Mouse (Mus musculus) myocyte (in vitro differentiated cells): Measurements from ENCODE around the gene Gm49394. TPM values are rescaled to one million over a fixed set of nuclear protein-coding genes. Genes with fewer than 3 reads are reported as not detected.

ENCODE experiments used
- H3K27me3 ChIP-seq: one replicate; pipeline ENCODE4 v1.6.1; 2011; ENCODE audit not compliant: control insufficient read depth, insufficient read depth, insufficient read length
- H3K36me3 ChIP-seq: one replicate; pipeline ENCODE4 v1.6.1; 2011; ENCODE audit not compliant: control insufficient read depth, insufficient read depth
- H3K4me2 ChIP-seq: one replicate; pipeline ENCODE4 v1.6.1; 2011; ENCODE audit warnings: low read depth, control low read depth
- H3K4me3 ChIP-seq: one replicate; pipeline ENCODE4 v1.5.1; 2011; ENCODE audit warnings: mild to moderate bottlenecking, control low read depth, moderate library complexity
- H3K79me2 ChIP-seq: one replicate; pipeline ENCODE4 v1.6.1; 2011; ENCODE audit not compliant: control insufficient read depth, insufficient read depth
- H3ac ChIP-seq: one replicate; pipeline ENCODE4 v1.6.1; 2011; ENCODE audit not compliant: control insufficient read depth, insufficient read length
- CEBPB ChIP-seq: IDR thresholded peaks from 2 replicates; pipeline ENCODE4 v1.6.1; 2011; ENCODE audit warnings: mild to moderate bottlenecking, moderate library complexity; ENCODE audit not compliant: poor library complexity, insufficient read depth, severe bottlenecking
- E2F4 ChIP-seq: IDR thresholded peaks from one replicate; pipeline ENCODE4 v1.6.1; 2011; ENCODE audit warnings: mild to moderate bottlenecking, control low read depth, moderate library complexity; ENCODE audit not compliant: insufficient read depth
- MAX ChIP-seq: IDR thresholded peaks from one replicate; pipeline ENCODE4 v1.6.1; 2011; ENCODE audit warnings: low read depth, mild to moderate bottlenecking, control low read depth
- MYOD1 ChIP-seq, 3 experiments: IDR thresholded peaks; one replicate each; pipeline ENCODE4 v1.6.1; 2011; ENCODE audit warnings: control low read depth in 2 of 3, low read depth in 2 of 3, mild to moderate bottlenecking in 2 of 3, moderate library complexity in 1 of 3; ENCODE audit not compliant: insufficient read length in 2 of 3, control insufficient read depth in 1 of 3
- MYOG ChIP-seq, 3 experiments: IDR thresholded peaks; one replicate each; pipeline ENCODE4 v1.6.1; 2011; ENCODE audit warnings: control low read depth in 2 of 3, low read depth in 2 of 3, mild to moderate bottlenecking in 2 of 3; ENCODE audit not compliant: insufficient read length in 2 of 3, control insufficient read depth in 1 of 3, insufficient read depth in 1 of 3
- POLR2A ChIP-seq: IDR thresholded peaks from one replicate; pipeline ENCODE4 v1.6.1; 2011; ENCODE audit warnings: low read depth, mild to moderate bottlenecking, control low read depth, moderate library complexity; ENCODE audit not compliant: insufficient read length
- POLR2AphosphoS2 ChIP-seq: IDR thresholded peaks from one replicate; pipeline ENCODE4 v1.6.1; 2011; ENCODE audit warnings: low read depth, control low read depth; ENCODE audit not compliant: insufficient read length
- REST ChIP-seq: IDR thresholded peaks from one replicate; pipeline ENCODE4 v1.6.1; 2011; ENCODE audit warnings: mild to moderate bottlenecking, control low read depth, moderate library complexity; ENCODE audit not compliant: insufficient read depth, insufficient read length
- SRF ChIP-seq: IDR thresholded peaks from one replicate; pipeline ENCODE4 v1.6.1; 2011; ENCODE audit warnings: low read depth; ENCODE audit not compliant: control insufficient read depth, insufficient read length
- TCF12 ChIP-seq: IDR thresholded peaks from one replicate; pipeline ENCODE4 v1.6.1; 2011; ENCODE audit warnings: mild to moderate bottlenecking, control low read depth; ENCODE audit not compliant: poor library complexity, insufficient read depth, severe bottlenecking
- TCF3 ChIP-seq: IDR thresholded peaks from one replicate; pipeline ENCODE4 v1.6.1; 2011; ENCODE audit warnings: low read depth, control low read depth; ENCODE audit not compliant: insufficient read length
- USF1 ChIP-seq: IDR thresholded peaks from one replicate; pipeline ENCODE4 v1.6.1; 2011; ENCODE audit warnings: low read depth, mild to moderate bottlenecking, control low read depth, moderate library complexity
- polyA plus RNA-seq: library from polyadenylated mRNA; unstranded; fragments of >200 nt; fragmentation: generic; extraction: Trizol; gene quantifications from one replicate; pipeline ENCODE4 v1.2.1, GENCODE M21; 2012; ENCODE audit warnings: missing spikeins

Gene Gm49394
- polyA plus RNA-seq, 1 experiment, result 0.65 TPM

DNA sequence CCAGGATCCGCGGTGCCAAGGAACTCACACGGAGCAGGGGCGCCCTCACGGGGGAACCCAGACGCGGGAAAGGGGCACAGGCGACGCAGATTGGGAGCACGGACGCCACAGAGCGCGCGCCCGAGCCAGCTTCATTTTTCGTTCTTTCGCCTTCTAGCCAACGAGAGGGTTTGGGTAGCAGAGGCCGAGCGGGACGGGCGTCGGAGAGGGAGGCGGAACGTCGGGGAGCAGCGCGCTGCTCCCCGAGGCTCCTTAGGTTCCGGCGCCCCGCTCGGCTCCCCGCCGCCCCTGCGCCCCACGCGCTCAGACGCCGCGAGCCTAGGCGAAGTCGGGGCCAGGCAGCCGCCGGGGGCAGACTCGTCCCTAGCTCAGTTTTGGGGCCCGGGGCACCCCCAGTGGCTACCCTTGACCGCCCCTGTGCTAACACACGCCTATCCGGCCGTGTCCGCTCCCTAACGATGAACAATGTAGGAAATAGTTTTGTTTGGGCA, 5.8 kb downstream of the Gm49394 start:
- TF ChIP-seq MAX (no peak), POLR2AphosphoS2 (no peak), TCF12 (no peak), MYOG (IDR thresholded peaks at IDR 0.05; ENCODE audit: control insufficient read depth in 1 of 3, insufficient read depth in 1 of 3, insufficient read length in 2 of 3, low read depth in 2 of 3) (no peak), REST (no peak), E2F4 (no peak), MYOD1 (IDR thresholded peaks at IDR 0.05; ENCODE audit: control insufficient read depth in 1 of 3, insufficient read length in 2 of 3, low read depth in 2 of 3) (no peak), TCF3 (no peak), CEBPB (no peak), SRF (no peak), POLR2A (no peak), USF1 (no peak)
- Histone ChIP-seq H3ac (no peak overlapping the region), H3K4me2 (no peak overlapping the region), H3K27me3 (peaks cover 18% of the 10 kb centered on the region), H3K4me3 (no peak overlapping the region), H3K79me2 (no peaks in the 10 kb centered on the region), H3K36me3 (no peaks in the 10 kb centered on the region)

- Histone ChIP-seq H3ac (no peak overlapping the region), H3K27me3 (peaks cover 26% of the 10 kb centered on the region), H3K4me3 (no peak overlapping the region), H3K36me3 (no peaks in the 10 kb centered on the region), H3K79me2 (no peaks in the 10 kb centered on the region), H3K4me2 (no peak overlapping the region)
- TF ChIP-seq TCF12 (no peak), SRF (no peak), MYOG (IDR thresholded peaks at IDR 0.05; ENCODE audit: control insufficient read depth in 1 of 3, insufficient read depth in 1 of 3, insufficient read length in 2 of 3, low read depth in 2 of 3) (no peak), POLR2A (no peak), REST (no peak), E2F4 (no peak), MYOD1 (IDR thresholded peaks at IDR 0.05; ENCODE audit: control insufficient read depth in 1 of 3, insufficient read length in 2 of 3, low read depth in 2 of 3) (no peak)
Observed at GRCm38 (mm10) chr7:142663151-142663550, 6.6 kb downstream of the Gm49394 start.

DNA sequence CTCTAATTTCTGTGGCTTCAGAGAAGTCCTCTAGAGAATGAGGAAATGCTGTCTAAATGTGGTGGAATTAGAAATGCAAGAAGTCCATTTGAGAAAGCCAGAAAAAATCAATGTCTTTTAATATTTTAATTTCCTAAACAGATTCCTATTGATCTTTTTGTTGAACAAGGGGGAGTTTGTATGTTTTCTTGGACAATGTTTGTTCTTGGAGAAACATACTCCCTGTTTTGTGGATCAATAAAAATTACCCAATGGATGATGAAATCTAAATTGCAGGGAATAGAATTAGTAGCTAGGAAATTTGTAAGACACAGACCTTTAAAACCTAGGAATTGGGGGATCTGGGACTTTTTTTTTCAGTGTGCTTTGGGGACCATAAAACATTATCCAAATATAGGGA, 7.9 kb downstream of the Gm49394 start:
- Histone ChIP-seq H3K4me3 (no peak overlapping the region), H3K79me2 (no peaks in the 10 kb centered on the region), H3K27me3 (peaks cover 27% of the 10 kb centered on the region), H3K36me3 (no peaks in the 10 kb centered on the region), H3ac (no peak overlapping the region), H3K4me2 (no peak overlapping the region)
- no peak for TF ChIP-seq TCF3
- TF ChIP-seq REST, result no peak

- H3K79me2 ChIP-seq, result no peaks in the 10 kb centered on the region
- no peak overlapping the region for H3K4me2 ChIP-seq
- H3K27me3 ChIP-seq, result peaks cover 27% of the 10 kb centered on the region
- H3K36me3 ChIP-seq, result no peaks in the 10 kb centered on the region
- no peak overlapping the region for H3ac ChIP-seq
- TF ChIP-seq MYOD1 (IDR thresholded peaks at IDR 0.05; ENCODE audit: control insufficient read depth in 1 of 3, insufficient read length in 2 of 3, low read depth in 2 of 3) (no peak), E2F4 (no peak), TCF3 (no peak), USF1 (no peak), MYOG (IDR thresholded peaks at IDR 0.05; ENCODE audit: control insufficient read depth in 1 of 3, insufficient read depth in 1 of 3, insufficient read length in 2 of 3, low read depth in 2 of 3) (no peak), CEBPB (no peak), REST (no peak), SRF (no peak), POLR2A (no peak), MAX (no peak), TCF12 (no peak), POLR2AphosphoS2 (no peak)
- no peak overlapping the region for H3K4me3 ChIP-seq
Observed at GRCm38 (mm10) chr7:142661046-142661445, 8.7 kb downstream of the Gm49394 start.

DNA sequence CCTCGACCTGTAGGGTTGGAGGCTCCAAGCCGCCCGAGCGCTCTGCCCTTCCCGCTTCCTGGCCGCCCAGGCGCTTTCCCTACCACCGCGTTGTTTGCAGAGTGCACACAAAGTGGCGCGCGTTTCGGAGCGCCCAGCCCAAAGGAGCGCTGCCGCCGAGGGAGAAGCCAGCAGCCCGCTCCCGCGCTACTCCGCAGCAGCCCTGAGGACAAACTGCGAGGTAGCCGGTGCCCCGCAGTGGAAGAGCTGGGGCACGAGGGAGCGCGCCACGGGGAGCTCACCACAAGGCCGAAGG, 9.1 kb downstream of the Gm49394 start:
- Histone ChIP-seq H3K79me2 (no peaks in the 10 kb centered on the region), H3K27me3 (peaks cover 27% of the 10 kb centered on the region), H3K4me3 (no peak overlapping the region), H3ac (no peak overlapping the region), H3K36me3 (no peaks in the 10 kb centered on the region), H3K4me2 (no peak overlapping the region)
- no peak for TF ChIP-seq MYOG (IDR thresholded peaks at IDR 0.05; ENCODE audit: control insufficient read depth in 1 of 3, insufficient read depth in 1 of 3, insufficient read length in 2 of 3, low read depth in 2 of 3)
- TF ChIP-seq REST, result no peak
- TF ChIP-seq TCF12, result no peak
- no peak for TF ChIP-seq POLR2AphosphoS2
- TF ChIP-seq USF1, result no peak
- TF ChIP-seq POLR2A, result no peak
- no peak for TF ChIP-seq CEBPB
- no peak for TF ChIP-seq TCF3
- no peak for TF ChIP-seq MAX
- no peak for TF ChIP-seq E2F4
- TF ChIP-seq SRF, result no peak
- no peak for TF ChIP-seq MYOD1 (IDR thresholded peaks at IDR 0.05; ENCODE audit: control insufficient read depth in 1 of 3, insufficient read length in 2 of 3, low read depth in 2 of 3)
